Mouse (Mus musculus) spleen, postnatal 10 days (tissue): ENCODE data around the gene Cacna1d.

Experiments used
- DNase-seq, 2 experiments: peaks; one replicate each; pipeline ENCODE4 v3.0.0; 2021 to 2022; ENCODE audit warnings: low spot score in 2 of 2

Cacna1d gene

DNA sequence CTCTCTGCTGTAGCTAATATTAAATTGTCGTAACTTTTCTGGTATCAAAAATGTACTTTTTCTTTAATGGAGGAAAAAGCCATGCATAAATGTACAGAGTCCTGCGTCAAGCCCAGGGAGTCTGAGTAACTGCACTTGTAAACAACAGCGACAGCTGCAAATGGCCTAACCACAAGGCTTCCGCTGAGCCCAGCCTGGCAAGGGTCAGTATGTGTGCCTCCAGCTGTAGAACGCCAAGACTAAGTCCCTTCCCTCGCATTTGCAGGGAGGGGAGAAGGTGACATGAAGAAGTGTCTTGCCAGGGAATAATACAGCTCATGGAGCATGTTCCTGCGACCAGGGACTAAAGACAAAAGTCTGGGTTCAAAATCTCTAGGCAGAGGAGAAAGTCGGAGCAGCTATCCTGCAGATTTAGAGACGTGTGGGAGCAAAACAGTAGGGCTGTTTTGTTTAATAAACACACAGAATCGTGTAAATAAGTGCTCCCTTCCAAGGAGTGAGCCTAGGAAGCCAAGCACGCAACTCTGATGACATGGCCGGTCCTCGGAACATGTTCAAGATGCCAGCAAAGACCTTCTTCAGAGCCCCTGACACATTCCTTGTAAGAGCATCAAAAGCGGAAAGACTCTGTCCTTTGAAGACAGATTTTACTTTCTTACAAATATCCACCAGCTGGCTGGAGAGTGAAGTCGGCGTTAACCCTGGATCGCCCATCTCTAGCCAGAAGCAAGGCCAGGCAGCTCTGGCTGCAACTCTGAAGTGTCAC lies 160.7 kb downstream of the Cacna1d start:
- DNase-seq = no peak

DNA sequence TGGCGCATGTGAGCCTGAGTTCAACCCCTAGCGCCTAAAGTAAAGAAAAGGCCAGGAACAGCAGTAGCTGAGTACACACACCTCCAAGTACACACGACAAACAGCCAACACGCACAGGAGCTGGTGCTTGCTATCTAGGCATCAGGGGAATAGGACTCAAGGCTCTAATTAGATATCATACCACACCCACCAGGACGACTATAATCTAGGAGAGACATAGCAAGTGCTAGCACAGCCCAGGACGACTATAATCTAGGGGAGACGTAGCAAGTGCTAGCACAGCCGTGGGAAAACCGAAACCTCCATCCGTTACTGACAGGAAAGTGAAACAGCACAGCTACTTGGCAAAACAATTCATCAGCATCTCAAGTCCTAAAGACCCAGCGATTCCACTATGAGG lies 162.1 kb downstream of the Cacna1d start:
- no peak for DNase-seq

DNA sequence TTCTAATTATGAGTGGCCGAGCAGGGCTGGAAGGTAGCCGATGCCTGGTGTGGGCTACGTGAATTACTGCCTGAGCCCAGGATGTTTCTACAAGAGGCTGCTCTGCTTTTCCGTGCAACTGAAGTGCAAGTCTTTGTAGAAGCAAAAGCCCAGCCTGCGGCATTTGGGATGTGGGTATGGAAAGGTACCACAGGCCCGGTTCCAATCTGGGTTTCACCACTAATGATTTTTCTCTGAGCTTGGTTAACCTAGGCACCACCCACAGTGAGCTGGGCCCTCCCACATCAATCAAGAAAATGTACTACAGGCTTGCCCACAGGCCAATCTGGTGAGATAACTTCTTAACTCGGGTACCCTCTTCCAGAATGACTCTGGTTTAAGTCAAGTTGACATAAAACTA lies 163.8 kb downstream of the Cacna1d start:
- DNase-seq = no peak

DNA sequence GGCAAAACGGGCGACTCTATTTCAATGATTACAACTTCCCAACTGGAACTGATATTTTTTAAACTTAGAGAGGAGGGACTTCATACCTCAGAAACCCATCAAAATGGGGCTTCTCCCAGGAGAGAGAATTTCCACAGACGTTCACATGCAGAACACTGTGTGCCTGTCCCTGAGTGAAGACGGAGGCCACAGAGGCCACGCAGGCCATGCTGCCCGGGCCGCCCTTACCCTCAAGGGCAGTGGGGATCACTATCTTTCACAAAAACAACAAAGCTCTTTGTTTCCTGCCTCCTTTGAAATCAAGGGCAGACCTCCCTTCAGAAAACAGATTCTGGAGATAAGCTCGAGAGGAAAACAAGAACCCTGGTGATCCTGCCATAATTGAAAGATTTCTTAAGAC lies 164.2 kb downstream of the Cacna1d start:
- DNase-seq = no peak

GRCm38 (mm10) chr14:30326226-30326625 lies 165.0 kb downstream of the Cacna1d start:
- DNase-seq = no peak

DNA sequence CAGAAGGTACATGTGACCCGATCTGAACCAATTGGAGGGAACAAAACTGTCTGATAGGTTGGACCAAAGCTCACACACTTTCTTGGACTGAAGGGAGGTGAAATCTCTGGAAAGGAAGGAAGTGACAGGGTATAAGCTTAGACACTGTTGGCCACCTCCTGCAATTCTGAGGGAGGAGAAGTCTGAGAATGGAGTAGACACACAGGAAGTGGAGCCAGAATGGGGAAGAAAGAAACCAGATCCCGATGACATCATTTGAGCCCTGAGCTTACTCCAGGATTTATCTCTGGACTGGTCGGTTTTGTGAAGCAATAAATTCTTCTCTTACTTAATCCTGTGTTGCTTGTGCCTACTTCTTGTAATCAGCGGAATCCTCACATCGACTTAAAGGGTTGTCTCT lies 166.3 kb downstream of the Cacna1d start:
- no peak for DNase-seq

DNA sequence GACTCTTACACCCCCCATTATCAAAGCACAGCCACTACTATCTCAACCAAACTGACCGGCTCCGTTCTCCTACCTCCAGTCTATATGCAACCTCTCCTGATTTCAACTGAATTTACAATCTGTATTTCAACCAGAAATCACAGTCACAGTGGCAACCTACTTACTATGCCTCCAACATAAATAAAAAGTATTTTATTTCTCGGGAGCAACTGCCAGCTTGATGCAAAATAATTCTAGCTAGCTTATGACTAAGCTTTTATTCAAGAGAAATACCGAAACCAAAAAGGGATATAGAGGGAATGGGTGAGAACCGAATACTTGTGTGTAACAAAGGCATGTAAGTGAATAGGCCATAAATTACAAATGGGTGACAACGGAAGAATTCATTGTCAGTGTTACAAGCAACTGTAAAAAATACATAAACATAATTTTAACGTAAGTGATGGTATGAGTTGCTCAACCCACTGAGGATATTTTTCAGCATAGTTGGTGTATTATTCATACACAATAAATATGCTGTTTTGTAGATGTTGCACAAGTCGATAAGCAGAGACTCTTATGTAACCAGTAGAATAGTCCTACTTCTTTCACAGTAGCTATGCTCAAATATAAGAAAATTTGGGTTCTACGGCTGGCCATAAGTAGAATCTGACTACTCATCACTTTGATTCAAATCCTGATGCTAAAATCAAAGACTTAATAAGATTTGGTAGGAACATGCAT lies 172.4 kb downstream of the Cacna1d start:
- DNase-seq = no peak

GRCm38 (mm10) chr14:30318293-30318692 lies 173.0 kb downstream of the Cacna1d start:
- DNase-seq = no peak

DNA sequence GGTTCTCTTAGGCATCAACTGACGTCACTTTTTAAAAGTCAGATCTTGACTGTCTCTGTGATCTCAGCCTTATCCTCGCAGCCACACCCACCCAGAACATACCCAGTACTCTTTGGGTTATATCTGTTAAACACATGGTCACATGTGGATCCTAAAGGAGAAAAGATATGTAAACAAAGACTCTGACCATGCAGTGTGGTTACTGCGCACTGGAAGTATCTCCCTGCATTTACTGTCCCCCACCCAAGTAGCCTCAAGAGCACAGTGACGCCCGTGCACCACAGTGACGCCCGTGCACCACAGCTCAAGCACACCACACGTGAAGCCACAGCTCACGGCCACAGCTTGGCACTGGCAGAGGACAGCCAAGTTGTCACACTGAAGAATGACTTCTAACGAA lies 173.6 kb downstream of the Cacna1d start:
- no peak for DNase-seq

DNA sequence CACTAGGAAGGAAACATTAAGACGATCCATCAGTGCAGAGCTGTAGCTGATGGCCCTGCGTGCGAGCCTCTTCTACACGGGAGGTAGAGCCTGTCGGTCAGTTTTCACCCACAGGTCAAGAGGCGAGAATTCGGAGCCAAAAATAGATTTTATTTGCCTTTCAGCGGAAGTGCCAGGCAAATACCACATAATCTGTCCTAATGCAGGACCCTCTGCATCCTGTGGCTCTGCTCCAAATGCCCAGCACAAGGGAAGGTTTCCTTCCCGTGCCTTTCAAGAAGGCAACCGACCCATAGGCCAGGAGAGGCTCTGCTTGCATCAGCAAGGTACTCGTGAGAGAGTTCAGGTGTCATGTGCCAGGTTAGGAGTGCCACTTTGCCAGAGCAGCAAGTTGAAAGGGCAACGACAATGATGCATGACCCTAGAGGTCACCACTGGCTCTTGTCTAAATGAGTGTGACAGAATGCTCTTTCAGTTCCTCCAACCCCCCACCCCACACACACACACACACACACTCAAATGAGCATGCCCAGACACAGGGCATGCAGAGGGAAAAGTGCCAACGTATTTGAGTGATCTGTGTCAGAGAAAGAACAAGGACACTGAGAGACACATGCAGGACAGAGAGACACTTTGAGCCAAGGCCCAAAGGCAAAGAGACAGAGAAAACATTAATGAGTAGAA lies 179.9 kb downstream of the Cacna1d start:
- no peak for DNase-seq

DNA sequence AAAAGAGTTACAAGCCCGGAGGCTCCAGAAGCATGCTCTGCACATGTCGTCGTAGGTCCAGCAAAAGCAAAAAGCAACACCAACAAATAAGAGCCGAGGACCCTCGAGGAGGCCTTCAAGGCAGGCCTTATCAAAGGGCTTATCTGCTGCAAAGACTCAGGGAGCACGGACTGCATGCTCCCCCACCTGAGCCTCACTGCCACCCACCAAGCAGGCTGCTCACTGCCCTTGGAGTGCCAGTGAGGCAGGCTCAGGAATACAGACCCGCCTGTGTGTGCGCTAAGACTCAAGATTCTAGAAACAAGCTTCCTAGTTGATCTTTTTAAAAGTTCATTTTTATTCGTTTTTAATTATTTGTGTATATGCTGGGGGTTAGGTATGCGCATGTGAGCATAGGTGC lies 181.0 kb downstream of the Cacna1d start:
- no peak for DNase-seq

- no peak for DNase-seq
Measured at GRCm38 (mm10) chr14:30306221-30306620, 185.0 kb downstream of the Cacna1d start.

DNA sequence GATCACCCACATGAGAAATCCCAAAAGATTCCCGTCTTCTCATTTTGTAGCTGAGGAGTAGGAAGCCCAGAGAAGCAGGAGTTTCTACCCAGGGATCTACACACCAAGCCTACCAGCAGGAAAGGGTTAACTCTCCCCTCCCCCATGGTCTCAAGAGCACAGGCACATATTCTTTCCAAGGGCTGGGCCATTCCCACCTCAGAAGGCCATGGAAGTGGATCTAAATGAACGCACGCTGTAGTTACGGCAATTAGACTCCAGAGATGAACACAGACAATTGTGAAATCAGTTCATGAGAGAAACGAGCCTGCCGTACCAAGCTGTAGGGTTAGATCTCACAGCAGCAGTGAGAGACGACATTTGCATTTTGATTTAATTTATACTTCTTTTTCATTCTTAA lies 191.3 kb downstream of the Cacna1d start:
- peak in 1 of 2 experiments; percentile 4 for DNase-seq

DNA sequence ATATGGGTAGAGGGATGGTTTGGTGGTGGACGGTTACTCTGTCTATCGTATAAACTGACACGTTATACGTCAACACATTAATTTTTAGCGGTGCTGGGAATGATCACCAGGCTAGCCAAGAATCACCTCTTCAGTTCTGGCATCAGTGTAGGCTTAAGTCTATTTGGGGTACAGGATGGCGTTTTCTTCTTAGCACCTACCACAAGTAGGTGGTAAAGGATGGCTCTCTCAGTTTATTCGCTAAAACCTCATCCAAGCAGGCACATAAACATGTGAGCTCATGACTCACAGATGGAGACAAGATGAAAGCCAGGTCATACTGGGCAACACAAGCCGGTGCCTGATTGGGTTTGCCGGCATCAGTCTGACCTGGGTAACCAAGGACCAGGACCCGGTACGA lies 193.8 kb downstream of the Cacna1d start:
- no peak for DNase-seq

- DNase-seq = no peak
Measured at GRCm38 (mm10) chr14:30292135-30292463, 199.2 kb downstream of the Cacna1d start.

DNA sequence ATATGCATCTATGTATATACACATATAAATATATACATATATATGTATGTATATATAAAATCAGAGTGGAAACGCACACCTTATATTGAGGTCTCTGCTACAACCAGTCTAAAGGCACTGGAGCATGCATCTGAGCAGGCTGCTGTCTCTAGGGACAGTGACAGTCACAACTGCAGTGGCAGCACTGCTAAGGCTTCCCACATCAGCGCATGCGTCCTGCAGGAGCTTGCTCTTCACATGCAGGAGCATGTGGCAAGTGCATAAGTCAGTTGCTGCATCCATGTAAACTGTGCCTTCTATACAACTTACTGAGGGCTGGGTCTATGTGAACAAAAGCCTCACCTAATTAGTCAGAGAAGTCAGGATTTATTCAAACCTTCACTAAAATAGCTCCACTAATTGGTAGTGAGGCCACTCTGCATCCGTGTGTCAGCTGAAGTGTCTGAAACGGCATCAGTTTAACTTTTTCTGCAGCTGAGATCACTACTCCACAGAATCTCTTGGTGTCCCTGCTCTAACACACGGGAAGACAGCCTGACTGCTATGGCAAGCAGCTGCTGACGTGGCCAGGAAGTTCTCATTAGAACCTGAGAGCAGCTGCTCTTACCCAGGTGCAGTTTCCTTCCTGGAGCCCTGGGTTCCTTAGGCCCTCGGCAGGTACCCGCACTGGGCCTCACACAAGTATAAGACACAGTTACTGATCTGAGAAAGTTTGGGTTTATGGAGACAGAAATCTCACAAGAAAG lies 199.7 kb downstream of the Cacna1d start:
- peak in 1 of 2 experiments; percentile 63 for DNase-seq

- DNase-seq = no peak
Measured at GRCm38 (mm10) chr14:30284446-30284845, 206.8 kb downstream of the Cacna1d start.

GRCm38 (mm10) chr14:30284022-30284421 lies 207.2 kb downstream of the Cacna1d start:
- DNase-seq = no peak

DNA sequence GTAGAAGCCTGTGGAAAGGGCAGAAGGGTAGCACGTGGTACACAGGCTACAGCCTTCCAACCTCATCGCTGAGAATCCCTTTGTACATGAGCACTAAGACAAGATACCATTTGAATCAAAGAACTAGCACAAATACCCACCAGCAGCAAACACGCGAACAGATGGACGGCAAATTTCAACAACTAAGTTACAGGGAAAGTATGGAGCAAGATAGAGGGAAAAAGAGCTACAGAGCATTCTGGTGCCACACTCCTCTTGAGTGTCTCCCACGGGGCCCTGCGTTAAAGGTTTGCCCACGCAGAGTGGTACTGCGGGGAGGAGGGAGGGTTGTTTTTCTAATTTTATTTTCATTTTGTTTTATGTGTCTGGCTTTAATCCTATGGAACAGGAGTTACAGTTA lies 215.7 kb downstream of the Cacna1d start:
- no peak for DNase-seq

GRCm38 (mm10) chr14:30272976-30273375 lies 218.3 kb downstream of the Cacna1d start:
- DNase-seq = no peak

DNA sequence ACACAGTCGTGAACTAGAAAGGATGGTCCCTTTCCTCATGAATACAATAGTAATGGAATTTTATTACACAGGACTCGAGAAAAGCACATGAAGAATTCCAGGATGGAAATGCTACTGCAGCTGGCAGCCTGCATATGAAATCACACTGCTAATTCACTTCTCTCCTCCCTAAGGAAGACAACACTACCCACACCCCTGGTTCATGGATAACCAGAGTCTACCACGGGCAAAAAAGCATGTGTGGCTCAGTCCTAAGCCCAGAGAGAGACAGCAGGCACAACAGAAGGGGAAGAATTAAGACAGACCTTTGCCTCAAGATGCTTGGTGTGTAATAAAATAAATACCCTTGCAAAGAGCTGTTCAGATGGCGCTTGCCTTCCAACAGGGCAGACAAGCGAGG lies 218.7 kb downstream of the Cacna1d start:
- no peak for DNase-seq

DNA sequence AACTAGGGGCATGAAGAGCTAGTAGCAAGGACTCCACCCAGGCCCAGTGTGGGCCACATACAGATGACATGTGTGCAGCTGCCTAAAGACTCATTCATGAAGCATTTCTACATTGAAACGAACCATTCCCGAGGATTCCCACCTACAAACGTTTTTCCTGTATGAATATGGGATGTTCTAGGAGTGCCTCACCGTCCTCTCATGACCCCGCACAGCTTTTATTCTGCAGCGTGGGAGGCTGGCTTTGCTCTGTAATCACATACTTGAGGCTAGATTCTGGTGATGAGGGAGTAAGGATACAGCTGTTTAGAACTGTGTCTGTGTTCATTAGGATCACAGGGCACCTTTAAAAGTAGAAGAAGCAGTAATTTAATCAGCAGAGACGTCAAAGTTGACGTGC lies 219.4 kb downstream of the Cacna1d start:
- no peak for DNase-seq
